Mouse (Mus musculus) G1E-ER4 (cell line): Measurements from ENCODE around the gene Olfr675. TPM values are rescaled to one million over a fixed set of nuclear protein-coding genes. Genes with fewer than 3 reads are reported as not detected.

Source experiments
- GATA1 ChIP-seq: IDR thresholded peaks from one replicate; pipeline ENCODE4 v1.8.0; 2012; ENCODE audit warnings: low read length, inconsistent platforms
- polyA plus RNA-seq: library from polyadenylated mRNA; stranded (reverse); fragments of >175 nt; gene quantifications from 2 replicates; pipeline ENCODE4 v1.2.3, GENCODE M21; 2012

Olfr675 gene
- not detected in 2 replicates for polyA plus RNA-seq

GRCm38 (mm10) chr7:105028360-105028759 lies at the start of gene Olfr675:
Gene Olfr675 (minus strand): TSS chr7:105028460.
- no peak for TF ChIP-seq GATA1

DNA sequence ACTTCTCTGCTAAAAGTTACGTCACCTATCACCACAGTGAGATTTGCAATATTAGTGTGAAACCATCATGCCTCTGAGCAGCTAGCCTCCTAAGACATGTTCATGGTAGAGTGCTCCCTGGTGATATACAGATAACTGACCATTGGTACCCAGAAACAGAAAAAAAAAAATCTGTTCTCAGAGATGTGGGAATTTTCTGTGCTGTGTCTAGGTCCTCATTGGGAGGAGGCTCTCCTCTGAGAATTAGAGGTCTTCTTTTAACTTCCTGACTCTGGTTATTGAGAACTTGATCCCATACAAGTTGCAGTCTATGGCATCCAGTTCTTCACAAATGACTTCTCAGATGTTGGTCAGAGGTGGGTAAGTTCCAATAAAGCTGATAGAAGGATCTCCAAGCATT lies 35.9 kb upstream of the Olfr675 start, which contains the start of gene Olfr678:
Olfr678 (plus strand) TSS at position 301 of the 400 bp plus-strand sequence.
- no peak for TF ChIP-seq GATA1

- no peak for TF ChIP-seq GATA1
These were observed 30.7 kb upstream of the Olfr675 start for GRCm38 (mm10) chr7:105058951-105059350.

GRCm38 (mm10) chr7:105032398-105032797 lies 4.1 kb upstream of the Olfr675 start, which contains the start of gene Olfr676:
Gene Olfr676 (plus strand): TSS chr7:105032698.
- no peak for TF ChIP-seq GATA1

DNA sequence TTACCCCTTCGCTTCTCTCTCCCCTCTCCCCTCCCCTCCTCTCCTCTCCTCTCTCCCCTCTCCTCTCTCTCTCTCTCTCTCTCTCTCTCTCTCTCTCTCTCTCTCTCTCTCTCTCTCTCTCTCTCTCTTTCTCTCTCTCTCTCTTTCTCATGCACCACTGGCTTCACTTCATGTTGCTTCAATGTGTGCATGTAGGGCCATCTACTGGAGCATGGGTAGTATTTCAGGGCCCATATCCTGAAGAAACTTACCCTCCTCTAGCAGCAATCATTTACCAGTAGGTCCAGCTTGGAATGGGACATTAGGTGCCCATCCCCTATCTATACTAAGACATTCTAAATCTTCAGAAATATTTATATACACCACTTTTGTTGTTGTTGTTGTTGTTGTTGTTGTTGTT lies 5.7 kb downstream of the Olfr675 start:
- no peak for TF ChIP-seq GATA1

GRCm38 (mm10) chr7:105001929-105002328 lies 26.3 kb downstream of the Olfr675 start, which contains the start of gene Olfr672:
Gene Olfr672 (minus strand): TSS chr7:105002029.
- no peak for TF ChIP-seq GATA1

DNA sequence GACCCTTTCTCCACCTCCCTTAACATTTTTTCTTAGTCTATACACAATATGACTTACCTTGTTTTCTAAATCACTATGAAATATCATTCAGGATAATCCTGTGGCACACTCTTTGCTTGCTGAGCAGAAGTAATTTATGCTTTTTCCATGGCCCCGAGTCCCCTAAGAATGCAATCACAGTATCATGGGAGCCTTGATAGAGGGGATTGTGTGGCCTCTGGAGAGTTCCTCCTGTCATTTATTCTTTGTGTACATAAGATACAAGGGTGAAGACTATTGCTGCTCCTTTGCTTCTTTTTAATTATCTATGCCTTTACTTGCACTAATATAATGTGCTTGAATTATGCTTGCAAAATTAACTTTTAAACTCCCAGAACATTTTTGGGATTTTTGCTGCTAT lies 49.2 kb downstream of the Olfr675 start, which contains the start of gene Olfr671:
Olfr671 (minus strand) TSS at position 101 of the 400 bp plus-strand sequence.
- no peak for TF ChIP-seq GATA1

Other genes starting within 250 kb of the Olfr675 start
- not detected in 2 replicates for gene Usp17lb, start 185.9 kb downstream of the Olfr675 start, polyA plus RNA-seq
- gene Usp17la, start 171.5 kb downstream of the Olfr675 start, polyA plus RNA-seq, result not detected in 2 replicates
- gene Olfr665, start 150.4 kb downstream of the Olfr675 start, polyA plus RNA-seq, result not detected in 2 replicates
- gene Olfr666, start 132.5 kb downstream of the Olfr675 start, polyA plus RNA-seq, result not detected in 2 replicates
- gene Olfr667, start 107.0 kb downstream of the Olfr675 start, polyA plus RNA-seq, result not detected in 2 replicates
- not detected in 2 replicates for gene Olfr668, start 100.4 kb downstream of the Olfr675 start, polyA plus RNA-seq
- not detected in 2 replicates for gene Olfr669, start 94.2 kb downstream of the Olfr675 start, polyA plus RNA-seq
- not detected in 2 replicates for gene Olfr670, start 65.8 kb downstream of the Olfr675 start, polyA plus RNA-seq
- gene Olfr671, start 49.3 kb downstream of the Olfr675 start, polyA plus RNA-seq, result not detected in 2 replicates
- gene Olfr672, start 26.4 kb downstream of the Olfr675 start, polyA plus RNA-seq, result not detected in 2 replicates
- gene Olfr676, start 4.2 kb upstream of the Olfr675 start, polyA plus RNA-seq, result not detected in 2 replicates
- gene Olfr677, start 22.9 kb upstream of the Olfr675 start, polyA plus RNA-seq, result not detected in 2 replicates
- gene Olfr678, start 36.0 kb upstream of the Olfr675 start, polyA plus RNA-seq, result not detected in 2 replicates
- gene Olfr679, start 52.7 kb upstream of the Olfr675 start, polyA plus RNA-seq, result not detected in 2 replicates
- gene Olfr680-ps1, start 64.4 kb upstream of the Olfr675 start, polyA plus RNA-seq, result not detected in 2 replicates
- gene Olfr681, start 88.4 kb upstream of the Olfr675 start, polyA plus RNA-seq, result not detected in 2 replicates
- gene Olfr683, start 118.6 kb upstream of the Olfr675 start, polyA plus RNA-seq, result not detected in 2 replicates
- not detected in 2 replicates for gene Olfr684, start 135.2 kb upstream of the Olfr675 start, polyA plus RNA-seq
- gene Olfr685, start 157.6 kb upstream of the Olfr675 start, polyA plus RNA-seq, result not detected in 2 replicates
- gene Olfr686, start 179.0 kb upstream of the Olfr675 start, polyA plus RNA-seq, result not detected in 2 replicates